Mouse (Mus musculus) spleen, adult 18-20 months (tissue): ENCODE measurements around the gene Krtap5-2.
"Not testable (repeated sequence)": the region's sequence is repeated elsewhere in the genome, so short reads cannot be mapped to it uniquely, and the experiment has no call there.

ENCODE experiments used
- DNase-seq, 2 experiments: peaks; one replicate each; pipeline ENCODE4 v3.0.0; 2022; ENCODE audit warnings: mixed read lengths in 2 of 2

Krtap5-2 gene

DNA sequence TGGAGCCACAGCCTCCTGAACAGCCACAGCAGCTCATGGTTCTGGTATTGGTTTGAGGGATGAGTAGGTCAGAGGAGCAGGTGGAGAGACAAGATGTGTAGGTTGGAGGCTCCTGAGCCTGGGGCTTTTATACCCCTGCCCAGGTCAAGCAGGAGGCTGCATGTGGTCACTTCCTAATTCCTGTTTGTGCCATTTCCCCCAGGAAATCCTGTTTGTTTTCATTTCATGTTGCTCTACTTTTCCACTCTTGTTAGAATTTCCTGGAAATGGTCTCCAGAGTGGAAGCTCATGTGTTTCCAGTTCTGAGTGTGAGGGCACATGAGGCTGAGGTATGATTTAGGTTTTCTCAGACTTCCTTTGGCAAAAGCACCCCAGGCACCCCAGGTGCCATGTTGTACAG, at the start of gene Krtap5-2:
TSS of gene Krtap5-2 (minus strand) at position 101 of the 400 bp plus-strand sequence.
- DNase-seq: not testable (repeated sequence)

- no peak for DNase-seq
These were observed 48.7 kb upstream of the Krtap5-2 start for GRCm38 (mm10) chr7:142224518-142224917.

- not testable (repeated sequence) for DNase-seq
These were observed 36.3 kb upstream of the Krtap5-2 start for GRCm38 (mm10) chr7:142212136-142212535.

DNA sequence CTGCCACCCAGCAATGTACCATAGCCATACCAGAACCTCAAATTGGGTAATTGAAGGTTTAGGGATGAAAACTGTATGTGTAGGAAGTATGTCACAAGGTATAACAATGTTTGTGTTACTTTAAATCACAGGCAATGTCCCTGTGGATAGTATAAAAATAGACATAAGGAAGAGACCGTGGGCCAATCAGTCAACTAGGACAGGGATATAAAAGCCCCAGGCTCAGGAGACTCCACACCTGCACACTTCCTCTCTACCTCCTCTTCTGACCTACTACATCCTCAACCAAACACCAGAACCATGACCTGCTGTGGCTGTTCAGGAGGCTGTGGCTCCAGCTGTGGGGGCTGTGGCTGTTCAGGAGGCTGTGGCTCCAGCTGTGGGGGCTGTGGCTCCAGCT, 35.8 kb upstream of the Krtap5-2 start, which contains the start of gene Gm7579:
TSS of gene Gm7579 (plus strand) at position 301 of the 400 bp plus-strand sequence.
- no peak for DNase-seq

- DNase-seq: not testable (repeated sequence)
These were observed 31.1 kb upstream of the Krtap5-2 start for GRCm38 (mm10) chr7:142206891-142207290.

DNA sequence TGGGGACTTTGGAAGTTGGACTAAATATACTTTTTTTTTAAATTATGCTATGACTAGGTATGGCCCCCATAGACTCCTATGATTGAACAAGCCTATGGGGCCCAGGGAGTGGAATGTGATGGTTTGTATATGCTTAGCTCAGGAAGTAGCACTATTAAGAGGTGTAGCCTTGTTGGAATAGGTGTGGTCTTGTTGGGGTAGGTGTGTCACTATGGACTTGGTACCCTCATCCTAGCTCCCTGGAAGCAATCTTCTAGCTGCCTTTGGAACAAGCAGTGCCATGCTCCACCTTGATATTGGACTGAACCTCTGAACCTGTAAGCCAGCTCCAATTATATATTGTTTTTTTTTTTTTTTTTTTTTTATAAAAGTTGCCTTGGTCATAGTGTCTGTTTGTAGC, 29.7 kb upstream of the Krtap5-2 start:
- no peak for DNase-seq

DNA sequence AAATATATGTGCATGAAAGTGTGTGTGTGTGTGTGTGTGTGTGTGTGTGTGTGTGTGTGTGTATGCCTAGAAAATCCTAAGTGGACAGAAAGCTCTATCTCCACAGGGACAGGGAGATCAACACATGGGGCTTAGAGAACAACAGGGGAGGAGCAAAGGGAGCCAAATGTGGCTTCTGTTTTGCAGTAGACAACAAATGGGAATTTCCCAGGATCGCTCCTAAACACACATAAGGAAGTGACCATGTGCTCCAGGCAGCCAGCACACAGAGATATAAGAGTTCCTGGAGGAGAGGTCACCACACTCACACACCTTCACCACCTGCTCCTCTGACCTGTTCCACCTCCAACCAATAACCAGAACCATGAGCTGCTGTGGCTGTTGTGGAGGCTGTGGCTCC, 25.3 kb upstream of the Krtap5-2 start, which contains the start of gene Krtap5-3:
TSS of gene Krtap5-3 (plus strand) at position 301 of the 400 bp plus-strand sequence.
- DNase-seq: no peak

GRCm38 (mm10) chr7:142198748-142199147, 22.9 kb upstream of the Krtap5-2 start:
- DNase-seq: no peak

- DNase-seq: no peak
These were observed 14.5 kb upstream of the Krtap5-2 start, which contains the start of gene Gm10153 for GRCm38 (mm10) chr7:142190289-142190688. Gm10153 (minus strand) TSS chr7:142190389.

GRCm38 (mm10) chr7:142188156-142188555, 12.4 kb upstream of the Krtap5-2 start:
- DNase-seq: no peak

DNA sequence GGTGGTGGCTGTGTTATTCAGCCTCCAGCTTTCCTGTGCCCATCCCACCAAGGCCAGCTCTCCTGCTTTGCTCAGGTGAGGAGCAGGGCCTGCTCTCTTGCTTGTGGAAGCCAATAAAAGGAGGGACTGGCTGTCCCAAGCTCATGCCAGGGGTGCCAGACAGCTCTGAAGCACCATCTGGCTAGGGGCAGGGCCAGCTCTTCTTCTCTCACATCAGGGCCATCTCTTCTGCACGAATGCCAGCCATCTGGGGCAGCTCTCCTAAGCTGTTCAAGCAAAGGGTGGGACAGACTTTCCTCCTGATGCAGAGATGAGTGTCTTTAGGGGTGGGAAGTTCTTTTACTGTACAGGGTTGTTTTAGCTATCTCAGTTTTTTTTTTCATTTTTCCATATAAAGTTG, 5.2 kb upstream of the Krtap5-2 start:
- no peak for DNase-seq

DNA sequence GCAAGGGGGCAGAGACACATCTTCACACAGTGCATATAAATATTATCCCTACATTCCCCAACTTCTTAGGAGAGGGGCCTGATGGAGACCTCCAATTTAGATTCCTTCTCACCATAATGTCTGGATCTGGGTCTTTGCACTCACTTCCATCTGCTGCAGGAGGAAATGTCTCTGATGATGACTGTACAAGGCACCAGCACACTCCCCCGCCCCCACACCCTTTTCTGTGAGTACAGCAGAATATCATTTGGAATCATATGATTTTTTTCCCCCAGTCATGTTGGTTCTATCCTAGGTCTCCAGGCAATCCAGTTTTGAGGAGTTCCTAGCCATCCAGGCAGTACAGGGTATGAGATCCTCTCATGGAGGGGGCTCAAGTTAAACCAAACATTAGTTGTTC, 2.9 kb upstream of the Krtap5-2 start:
- no peak for DNase-seq

- DNase-seq: no peak
These were observed 6.0 kb downstream of the Krtap5-2 start for GRCm38 (mm10) chr7:142169836-142170235.

DNA sequence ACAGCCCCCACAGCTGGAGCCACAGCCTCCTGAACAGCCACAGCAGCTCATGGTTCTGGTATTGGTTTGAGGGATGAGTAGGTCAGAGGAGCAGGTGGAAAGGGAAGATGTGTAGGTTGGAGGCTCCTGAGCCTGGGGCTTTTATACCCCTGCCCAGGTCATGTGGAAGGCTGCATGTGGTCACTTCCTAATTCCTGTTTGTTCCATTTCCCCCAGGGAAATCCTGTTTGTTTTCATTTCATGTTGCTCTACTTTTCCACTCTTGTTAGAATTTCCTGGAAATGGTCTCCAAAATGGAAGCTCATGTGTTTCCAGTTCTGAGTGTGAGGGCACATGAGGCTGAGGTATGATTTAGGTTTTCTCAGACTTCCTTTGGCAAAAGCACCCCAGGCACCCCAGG, 10.2 kb downstream of the Krtap5-2 start, which contains the start of gene Gm4553:
TSS of gene Gm4553 (minus strand) at position 101 of the 400 bp plus-strand sequence.
- DNase-seq: not testable (repeated sequence)

DNA sequence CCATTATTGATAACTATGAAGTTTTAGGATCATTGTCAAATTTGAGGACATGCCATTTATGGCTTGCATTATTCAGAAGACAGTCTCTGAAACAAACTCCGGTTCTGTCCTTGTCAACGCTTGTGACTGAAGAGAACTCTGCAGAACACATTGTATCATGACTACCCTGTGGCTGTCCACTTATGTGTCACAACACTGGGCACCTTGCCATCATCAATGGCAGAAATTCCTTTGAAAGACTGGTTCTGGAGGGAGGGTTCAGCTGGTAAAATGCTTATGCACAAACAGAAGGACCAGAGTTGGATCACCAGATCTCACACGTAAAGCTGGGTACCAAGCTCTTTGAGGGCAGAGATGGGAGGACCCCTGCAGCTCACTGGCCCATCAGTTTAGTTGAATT, 16.4 kb downstream of the Krtap5-2 start:
- no peak for DNase-seq

DNA sequence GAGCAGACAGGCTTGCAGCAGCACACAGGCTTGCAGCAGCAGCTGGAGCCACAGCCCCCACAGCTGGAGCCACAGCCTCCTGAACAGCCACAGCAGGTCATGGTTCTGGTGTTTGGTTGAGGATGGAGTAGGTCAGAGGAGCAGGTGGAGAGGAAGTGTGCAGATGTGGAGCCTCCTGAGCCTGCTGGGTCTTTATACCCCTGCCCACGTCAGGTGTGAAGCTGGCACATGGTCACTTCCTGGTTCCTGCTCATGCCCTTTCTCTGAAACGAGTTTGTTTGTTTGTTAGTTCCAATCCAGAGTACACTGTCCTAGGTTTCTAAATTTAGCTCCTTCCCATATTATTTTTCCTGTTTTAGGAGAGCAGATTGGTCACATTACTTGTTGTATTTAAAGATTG, 18.8 kb downstream of the Krtap5-2 start, which contains the start of gene Gm29735:
TSS of gene Gm29735 (minus strand) at position 101 of the 400 bp plus-strand sequence.
- not testable (repeated sequence) for DNase-seq

DNA sequence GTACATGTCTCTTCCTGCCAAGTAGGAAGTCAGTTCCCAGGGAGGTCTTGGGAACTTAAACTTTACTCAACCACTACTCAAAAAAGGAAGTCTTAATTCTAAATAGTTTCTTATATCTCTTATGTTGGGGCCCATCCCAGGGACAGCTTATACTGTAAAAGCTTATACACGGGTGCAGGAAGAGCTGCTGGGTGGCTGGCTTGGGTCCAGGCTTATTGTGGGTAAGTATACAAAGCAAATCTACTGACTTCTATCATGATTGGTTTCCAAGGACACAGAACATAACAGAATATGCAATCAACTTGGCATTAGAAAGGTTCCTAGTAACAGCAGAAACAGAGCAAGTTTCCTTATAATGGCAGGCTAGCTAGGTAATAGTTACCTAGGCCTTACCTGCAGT, 20.5 kb downstream of the Krtap5-2 start:
- DNase-seq: no peak

DNA sequence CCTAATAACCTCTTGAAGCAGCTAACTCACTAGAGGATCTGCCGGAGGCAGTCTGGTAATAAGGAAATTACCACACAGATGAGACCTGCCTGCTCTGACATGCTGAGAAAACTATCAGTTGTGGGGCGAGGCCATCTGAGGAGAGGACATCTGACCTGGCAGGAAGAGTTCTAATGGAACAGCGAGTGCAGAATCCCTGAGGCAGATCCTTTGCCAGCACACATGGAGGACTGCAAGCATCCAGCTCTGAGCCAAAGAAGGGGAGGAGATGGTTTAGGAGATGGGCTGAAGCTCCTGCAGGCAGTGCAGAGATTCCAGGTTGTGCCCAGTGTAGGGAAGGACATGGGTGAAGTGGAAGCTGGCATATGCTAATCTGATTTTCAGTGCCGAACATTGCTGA, 23.6 kb downstream of the Krtap5-2 start:
- no peak for DNase-seq

DNA sequence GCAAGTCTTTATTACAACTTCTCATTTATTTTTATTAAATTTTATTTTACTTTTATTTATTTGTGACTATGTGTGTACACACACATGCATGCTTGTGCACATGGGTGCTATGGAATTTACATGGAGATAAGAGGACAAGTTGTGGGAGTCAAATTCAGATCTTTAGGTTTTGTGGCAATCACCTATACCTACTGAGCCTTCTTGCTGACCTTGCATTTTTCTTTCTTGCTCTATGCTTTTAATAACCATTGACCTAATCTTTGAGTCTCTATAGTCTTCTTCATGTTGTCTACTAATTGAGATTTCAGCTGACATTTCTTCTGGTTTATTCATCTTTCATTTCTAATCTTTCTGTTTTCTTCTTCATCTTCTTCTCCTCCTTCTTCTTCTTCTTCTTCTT, 27.2 kb downstream of the Krtap5-2 start:
- no peak for DNase-seq

DNA sequence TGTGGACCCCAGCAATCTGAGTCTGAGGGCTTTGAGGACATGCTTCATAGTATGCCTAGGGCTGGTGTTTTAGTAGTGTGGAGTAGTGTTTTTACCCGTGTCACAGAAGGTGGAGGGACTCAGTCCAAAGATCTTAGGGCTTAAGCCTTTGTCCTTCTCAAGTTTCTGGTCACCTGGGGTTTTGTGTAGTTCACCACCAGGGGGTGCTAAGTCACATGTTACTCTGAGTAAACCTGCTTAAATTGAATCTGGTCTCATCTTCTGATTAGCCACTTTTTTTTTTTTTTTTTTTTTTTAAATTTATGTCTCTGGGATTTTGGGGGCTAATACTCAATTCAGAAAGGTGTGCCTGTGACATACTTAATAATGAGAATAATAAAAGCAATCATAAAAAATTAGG, 29.8 kb downstream of the Krtap5-2 start:
- peak in 1 of 2 experiments; percentile 13 for DNase-seq

DNA sequence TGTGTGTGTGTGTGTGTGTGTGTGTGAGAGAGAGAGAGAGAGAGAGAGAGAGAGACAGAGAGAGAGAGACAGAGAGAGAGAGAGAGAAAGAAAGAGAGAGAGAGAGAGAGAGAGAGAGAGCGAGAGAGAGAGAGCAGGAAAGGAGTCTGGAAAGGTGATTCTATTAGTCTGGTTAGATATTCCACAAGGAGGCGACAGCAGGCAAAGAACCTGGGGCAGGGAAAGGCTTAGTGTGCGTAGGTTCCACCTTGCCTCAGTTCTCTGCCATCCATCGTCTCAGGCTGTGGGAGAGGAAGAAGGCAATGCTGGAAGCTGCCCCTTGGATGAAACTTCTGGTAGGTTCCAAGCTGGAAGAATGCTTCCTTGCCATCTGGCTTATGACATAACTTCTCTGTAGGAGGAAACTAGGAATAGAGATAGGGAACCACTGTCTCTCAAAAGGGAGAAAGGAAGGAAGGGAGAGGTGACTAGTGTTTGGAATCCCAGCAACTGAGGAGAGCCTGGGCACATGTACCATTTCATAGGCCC, 30.3 kb downstream of the Krtap5-2 start:
- DNase-seq: no peak

DNA sequence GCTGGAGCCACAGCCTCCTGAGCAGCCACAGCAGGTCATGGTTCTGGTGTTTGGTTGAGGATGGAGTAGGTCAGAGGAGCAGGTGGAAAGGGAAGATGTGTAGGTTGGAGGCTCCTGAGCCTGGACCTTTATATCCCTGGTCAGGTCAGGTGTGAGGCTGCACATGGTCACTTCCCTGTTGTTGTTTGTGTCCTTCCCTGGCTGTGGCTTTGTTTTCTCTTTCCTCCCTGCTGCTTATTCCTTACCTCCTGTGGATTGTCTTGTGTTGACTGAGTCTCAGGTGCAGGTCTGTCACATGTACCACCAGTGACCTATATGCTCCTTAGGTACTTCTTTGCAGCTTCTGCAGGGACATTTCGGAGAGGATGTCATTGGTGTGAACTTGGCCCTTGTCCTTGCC, 31.3 kb downstream of the Krtap5-2 start, which contains the start of gene Gm45337:
TSS of gene Gm45337 (minus strand) at position 101 of the 400 bp plus-strand sequence.
- DNase-seq: no peak

- DNase-seq: not testable (repeated sequence)
These were observed 32.2 kb downstream of the Krtap5-2 start for GRCm38 (mm10) chr7:142143506-142144010.

GRCm38 (mm10) chr7:142140696-142141095, 35.1 kb downstream of the Krtap5-2 start:
- DNase-seq: no peak
